Mouse (Mus musculus) ES-E14 (cell line): Measurements from ENCODE around the gene Kpna6.

Source experiments
- CHD2 ChIP-seq: IDR thresholded peaks from 2 replicates; pipeline ENCODE4 v1.6.1; 2014; ENCODE audit warnings: mild to moderate bottlenecking, low read depth, low read length, inconsistent platforms
- MAFK ChIP-seq: IDR thresholded peaks from 2 replicates; pipeline ENCODE4 v1.6.1; 2014; ENCODE audit warnings: mild to moderate bottlenecking, low read depth, low read length, inconsistent platforms; ENCODE audit not compliant: insufficient read depth

- TF ChIP-seq MAFK (no peak), CHD2 (no peak)
These were observed 22.2 kb downstream of the Kpna6 start for GRCm38 (mm10) chr4:129650359-129650758.
